Mouse (Mus musculus) intestine, postnatal 0 days (tissue): ENCODE data around the gene Otoa. TPM values are rescaled to one million over a fixed set of nuclear protein-coding genes. Genes with fewer than 3 reads are reported as not detected.
A peak's percentile ranks its signal among the peaks of the same experiment; 100 is the strongest.

Experiments
- ATAC-seq: fragments of 200-750 bp; cut with Nextera tagmentation; 2 replicates; pipeline ENCODE4 v1.8.0; 2017; ENCODE audit warnings: mild to moderate bottlenecking, moderate TSS enrichment, moderate library complexity
- H3K27ac ChIP-seq: fragments of 300-500 bp; sonication (generic); 2 replicates; pipeline ENCODE4 v1.5.1; 2014; ENCODE audit warnings: mild to moderate bottlenecking, low read depth, low read length, moderate library complexity
- H3K27me3 ChIP-seq: fragments of 300-500 bp; sonication (generic); replicated peaks from 2 replicates; pipeline ENCODE4 v1.6.1; 2014; ENCODE audit warnings: low read length, mixed read lengths; ENCODE audit not compliant: control insufficient read depth, insufficient read depth
- H3K36me3 ChIP-seq: fragments of 300-500 bp; sonication (generic); 2 replicates; pipeline ENCODE4 v1.6.1; 2014; ENCODE audit warnings: mild to moderate bottlenecking, moderate library complexity; ENCODE audit not compliant: control insufficient read depth, insufficient read depth
- H3K4me1 ChIP-seq: fragments of 300-500 bp; sonication (generic); replicated peaks from 2 replicates; pipeline ENCODE4 v1.6.1; 2014; ENCODE audit warnings: antibody characterized with exemption, low read length, mixed read lengths; ENCODE audit not compliant: control insufficient read depth, insufficient read depth
- H3K4me2 ChIP-seq: fragments of 300-500 bp; sonication (generic); replicated peaks from 2 replicates; pipeline ENCODE4 v1.6.1; 2014; ENCODE audit warnings: low read depth, mild to moderate bottlenecking, moderate library complexity
- H3K4me3 ChIP-seq: fragments of 300-500 bp; sonication (generic); 2 replicates; pipeline ENCODE4 v1.5.1; 2014; ENCODE audit warnings: low read depth, low read length
- H3K9ac ChIP-seq: fragments of 300-500 bp; sonication (generic); 2 replicates; pipeline ENCODE4 v1.6.1; 2014; ENCODE audit warnings: mild to moderate bottlenecking, low read depth, low read length
- H3K9me3 ChIP-seq: fragments of 300-500 bp; sonication (generic); 2 replicates; pipeline ENCODE4 v1.6.1; 2016; ENCODE audit warnings: mixed run types; ENCODE audit not compliant: control insufficient read depth
- CTCF ChIP-seq: sonication (generic); IDR thresholded peaks from 2 replicates; pipeline ENCODE4 v1.5.1; 2016; ENCODE audit warnings: low read depth, mild to moderate bottlenecking, control low read depth, antibody characterized with exemption, moderate library complexity
- WGBS: fragments of 180-500 bp; shearing (Covaris S2); extraction: QIAGEN DNeasy Blood & Tissue Kit; methylation state at CpG from one replicate; pipeline ENCODE4 v1.1.7; 2014; 5-methylcytosine and 5-hydroxymethylcytosine counted together
- polyA plus RNA-seq: library from polyadenylated mRNA; unstranded; fragments of >200 nt; fragmentation: Nextera tagmentation; extraction: Ambion mirVana; gene quantifications from 2 replicates; pipeline ENCODE4 v1.2.1, GENCODE M21; 2015

Gene Otoa
- polyA plus RNA-seq, 1 experiment from 2014 or later = 0.17 TPM

- 77% methylated on average over 5 of the region's 5 CpGs for WGBS
These were observed 6.0 kb upstream of the Otoa start for GRCm38 (mm10) chr7:121075416-121075815.

GRCm38 (mm10) chr7:121077311-121077710 is 4.1 kb upstream of the Otoa start:
- Histone ChIP-seq H3K9ac (no peak overlapping the region), H3K27ac (no peak overlapping the region), H3K4me3 (no peak overlapping the region), H3K27me3 (no peaks in the 10 kb centered on the region), H3K9me3 (no peaks in the 10 kb centered on the region), H3K4me2 (no peak overlapping the region), H3K36me3 (peaks cover 27% of the 10 kb centered on the region), H3K4me1 (no peaks in the 10 kb centered on the region)
- 90% methylated on average over 6 of the region's 6 CpGs for WGBS
- ATAC-seq = no peak
- TF ChIP-seq CTCF = no peak

More at GRCm38 (mm10) chr7:121075416-121075815, 6.0 kb upstream of the Otoa start:
- peaks cover 37% of the 10 kb centered on the region for H3K36me3 ChIP-seq
- ATAC-seq = no peak
- no peak overlapping the region for H3K9ac ChIP-seq
- no peaks in the 10 kb centered on the region for H3K27me3 ChIP-seq
- H3K4me2 ChIP-seq = no peak overlapping the region
- no peaks in the 10 kb centered on the region for H3K4me1 ChIP-seq
- H3K4me3 ChIP-seq = no peak overlapping the region
- H3K9me3 ChIP-seq = no peaks in the 10 kb centered on the region
- TF ChIP-seq CTCF = no peak
- H3K27ac ChIP-seq = no peak overlapping the region; the same call in 1 of the 2 replicates

- 29% methylated on average over 5 of the region's 5 CpGs for WGBS
- Histone ChIP-seq H3K4me1 (no peaks in the 10 kb centered on the region), H3K9ac (no peak overlapping the region), H3K27me3 (no peaks in the 10 kb centered on the region), H3K36me3 (peaks cover 25% of the 10 kb centered on the region), H3K9me3 (no peaks in the 10 kb centered on the region), H3K27ac (no peak overlapping the region), H3K4me2 (no peak overlapping the region), H3K4me3 (no peak overlapping the region)
- ATAC-seq = no peak
- peak; percentile 87 for TF ChIP-seq CTCF
These were observed 3.6 kb upstream of the Otoa start for GRCm38 (mm10) chr7:121077829-121078228.

- 77% methylated on average over 2 of the region's 2 CpGs for WGBS
- Histone ChIP-seq H3K27me3 (no peaks in the 10 kb centered on the region), H3K9me3 (no peaks in the 10 kb centered on the region), H3K4me1 (no peaks in the 10 kb centered on the region), H3K4me2 (no peak overlapping the region), H3K4me3 (no peak overlapping the region), H3K36me3 (peaks cover 10% of the 10 kb centered on the region), H3K27ac (no peak overlapping the region), H3K9ac (no peak overlapping the region)
- ATAC-seq = no peak
- TF ChIP-seq CTCF = no peak
These were observed 366 bp downstream of the Otoa start for GRCm38 (mm10) chr7:121081816-121082215.

GRCm38 (mm10) chr7:121082949-121083513 is 1.6 kb downstream of the Otoa start:
- 69% methylated on average over 9 of the region's 9 CpGs for WGBS
- Histone ChIP-seq H3K27me3 (no peaks in the 10 kb centered on the region), H3K9me3 (no peaks in the 10 kb centered on the region), H3K4me2 (no peak overlapping the region), H3K27ac (no peak overlapping the region), H3K36me3 (no peaks in the 10 kb centered on the region), H3K9ac (no peak overlapping the region), H3K4me1 (no peaks in the 10 kb centered on the region), H3K4me3 (no peak overlapping the region)
- ATAC-seq = no peak
- TF ChIP-seq CTCF = no peak

- no peak overlapping the region for H3K9ac ChIP-seq
- H3K36me3 ChIP-seq = no peaks in the 10 kb centered on the region
- no peak overlapping the region for H3K27ac ChIP-seq
- no peaks in the 10 kb centered on the region for H3K9me3 ChIP-seq
- ATAC-seq = no peak
- H3K4me3 ChIP-seq = no peak overlapping the region
- no peaks in the 10 kb centered on the region for H3K4me1 ChIP-seq
- 64% methylated on average over 8 of the region's 8 CpGs for WGBS
- no peak overlapping the region for H3K4me2 ChIP-seq
- no peak for TF ChIP-seq CTCF
- H3K27me3 ChIP-seq = no peaks in the 10 kb centered on the region
These were observed 3.5 kb downstream of the Otoa start for GRCm38 (mm10) chr7:121084840-121085453.
